Mouse (Mus musculus) lung, embryonic 14.5 days (tissue): ENCODE results near the gene Agl. TPM values are rescaled to one million over a fixed set of nuclear protein-coding genes. Genes with fewer than 3 reads are reported as not detected.

Source experiments
- ATAC-seq: fragments of 200-750 bp; cut with Nextera tagmentation; 2 replicates; pipeline ENCODE4 v1.8.0; 2017; ENCODE audit warnings: mild to moderate bottlenecking, moderate TSS enrichment, moderate library complexity; ENCODE audit not compliant: insufficient read depth
- DNase-seq: peaks from one replicate; pipeline ENCODE4 v3.0.0-alpha.2; 2015
- H3K27ac ChIP-seq: fragments of 300-500 bp; sonication (generic); 2 replicates; pipeline ENCODE4 v1.5.1; 2014; ENCODE audit warnings: low read depth, mild to moderate bottlenecking, moderate library complexity
- H3K27me3 ChIP-seq: fragments of 300-500 bp; sonication (generic); 2 replicates; pipeline ENCODE4 v1.6.1; 2014; ENCODE audit warnings: low read length, control low read depth; ENCODE audit not compliant: insufficient read depth
- H3K36me3 ChIP-seq: fragments of 300-500 bp; sonication (generic); 2 replicates; pipeline ENCODE4 v1.6.1; 2014; ENCODE audit warnings: control low read depth; ENCODE audit not compliant: insufficient read depth
- H3K4me1 ChIP-seq: fragments of 300-500 bp; sonication (generic); 2 replicates; pipeline ENCODE4 v1.6.1; 2014; ENCODE audit warnings: antibody characterized with exemption, control low read depth; ENCODE audit not compliant: insufficient read depth
- H3K4me2 ChIP-seq: fragments of 300-500 bp; sonication (generic); 2 replicates; pipeline ENCODE4 v1.6.1; 2014; ENCODE audit warnings: mild to moderate bottlenecking
- H3K4me3 ChIP-seq: fragments of 300-500 bp; sonication (generic); 2 replicates; pipeline ENCODE4 v1.5.1; 2014; ENCODE audit warnings: low read depth, low read length
- H3K9ac ChIP-seq: fragments of 300-500 bp; sonication (generic); 2 replicates; pipeline ENCODE4 v1.6.1; 2014
- H3K9me3 ChIP-seq: fragments of 300-500 bp; sonication (generic); 2 replicates; pipeline ENCODE4 v1.6.1; 2016; ENCODE audit warnings: low read depth, low read length, control low read depth
- CTCF ChIP-seq: IDR thresholded peaks from 2 replicates; pipeline ENCODE4 v1.5.1; 2016; ENCODE audit warnings: antibody characterized with exemption, low read depth
- WGBS: fragments of 180-500 bp; shearing (Covaris S2); extraction: QIAGEN DNeasy Blood & Tissue Kit; methylation state at CpG from one replicate; pipeline ENCODE4 v1.1.7; 2014; 5-methylcytosine and 5-hydroxymethylcytosine counted together
- polyA plus RNA-seq: library from polyadenylated mRNA; unstranded; fragments of >200 nt; fragmentation: Nextera tagmentation; extraction: Ambion mirVana; gene quantifications from 2 replicates; pipeline ENCODE4 v1.2.1, GENCODE M21; 2014

Gene Agl
- polyA plus RNA-seq, 1 experiment from 2014 or later = 12.1 TPM

DNA sequence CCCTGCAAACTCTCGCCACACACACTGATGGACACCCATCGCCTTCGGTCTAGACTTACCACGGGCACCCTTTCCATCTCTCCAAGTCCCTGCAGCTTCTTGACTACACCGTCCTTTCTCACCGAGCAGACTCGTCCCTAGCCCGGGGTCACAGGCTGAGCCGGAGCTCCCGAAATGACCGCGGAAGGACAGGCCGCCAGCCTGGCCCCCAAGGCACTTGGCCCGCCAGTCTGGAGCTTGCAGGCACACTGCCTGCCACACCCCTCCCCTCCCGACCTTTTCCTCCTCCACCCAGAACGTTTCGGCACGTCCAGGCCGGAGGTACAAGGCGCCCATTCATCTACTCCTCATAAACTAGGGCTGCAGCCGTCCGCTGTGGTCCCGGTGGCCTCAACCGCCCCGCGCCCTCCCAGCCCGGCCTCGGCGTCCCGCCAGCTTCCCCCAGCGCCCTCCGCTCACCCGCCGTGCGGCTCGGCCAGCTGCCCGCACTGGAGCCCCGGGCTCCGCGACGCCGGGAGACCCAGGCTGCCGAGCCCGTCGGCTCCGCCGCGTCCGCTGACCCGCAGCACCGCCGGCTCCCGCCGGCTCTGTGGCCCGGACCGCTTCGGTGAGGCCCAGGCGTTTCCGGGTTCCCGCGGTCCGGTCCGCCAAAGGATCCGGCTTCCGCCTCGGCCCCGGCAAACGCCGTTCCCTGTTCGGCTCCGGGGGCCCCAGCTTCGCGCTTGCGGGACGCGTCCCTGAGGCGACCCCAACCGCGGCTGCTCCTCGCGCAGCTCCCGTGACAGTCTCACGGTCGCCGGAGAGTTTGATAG lies 96.1 kb downstream of the Agl start:
- Histone ChIP-seq H3K27ac (peak overlapping the region; percentile 80; the same call in 1 of the 2 replicates), H3K36me3 (no peaks in the 10 kb centered on the region), H3K27me3 (no peaks in the 10 kb centered on the region), H3K4me3 (peak overlapping the region; percentile 92), H3K4me2 (peak overlapping the region; percentile 82), H3K4me1 (peaks cover 3% of the 10 kb centered on the region; the same call in 1 of the 2 replicates), H3K9me3 (no peaks in the 10 kb centered on the region), H3K9ac (peak overlapping the region; percentile 97)
- TF ChIP-seq CTCF = no peak
- DNase-seq = peak; percentile 84
- under 1% methylated on average over 85 of the region's 85 CpGs for WGBS
- peak; percentile 94 for ATAC-seq

DNA sequence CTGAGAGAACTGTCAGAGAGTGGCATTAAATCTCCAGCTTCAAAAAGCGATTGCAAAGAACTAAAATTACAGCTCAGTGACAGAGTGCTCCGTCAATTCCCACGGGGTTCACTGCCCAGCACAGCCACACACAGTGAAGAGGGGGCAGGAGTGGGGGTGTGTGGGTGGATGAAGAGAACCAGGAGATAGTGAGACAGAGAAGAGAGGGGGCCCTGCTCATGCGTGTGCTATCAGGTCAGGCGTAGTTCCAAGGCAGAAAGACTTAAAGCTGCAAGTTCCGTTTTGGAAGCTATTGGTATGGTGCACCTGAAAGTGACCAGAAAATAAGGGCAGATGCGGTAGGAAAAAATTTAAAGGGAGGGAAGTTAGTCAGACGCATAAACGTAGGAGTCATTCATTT lies 97.0 kb downstream of the Agl start:
- Histone ChIP-seq H3K4me1 (peaks cover 3% of the 10 kb centered on the region; the same call in 1 of the 2 replicates), H3K9me3 (no peaks in the 10 kb centered on the region), H3K36me3 (no peaks in the 10 kb centered on the region), H3K4me2 (peak overlapping the region; percentile 82), H3K27ac (no peak overlapping the region), H3K9ac (peak overlapping the region; percentile 97; the same call in 1 of the 2 replicates), H3K4me3 (peak overlapping the region; percentile 92), H3K27me3 (no peaks in the 10 kb centered on the region)
- TF ChIP-seq CTCF = no peak
- DNase-seq (no peak), ATAC-seq (no peak)
- 44% methylated on average over 9 of the region's 9 CpGs for WGBS

DNA sequence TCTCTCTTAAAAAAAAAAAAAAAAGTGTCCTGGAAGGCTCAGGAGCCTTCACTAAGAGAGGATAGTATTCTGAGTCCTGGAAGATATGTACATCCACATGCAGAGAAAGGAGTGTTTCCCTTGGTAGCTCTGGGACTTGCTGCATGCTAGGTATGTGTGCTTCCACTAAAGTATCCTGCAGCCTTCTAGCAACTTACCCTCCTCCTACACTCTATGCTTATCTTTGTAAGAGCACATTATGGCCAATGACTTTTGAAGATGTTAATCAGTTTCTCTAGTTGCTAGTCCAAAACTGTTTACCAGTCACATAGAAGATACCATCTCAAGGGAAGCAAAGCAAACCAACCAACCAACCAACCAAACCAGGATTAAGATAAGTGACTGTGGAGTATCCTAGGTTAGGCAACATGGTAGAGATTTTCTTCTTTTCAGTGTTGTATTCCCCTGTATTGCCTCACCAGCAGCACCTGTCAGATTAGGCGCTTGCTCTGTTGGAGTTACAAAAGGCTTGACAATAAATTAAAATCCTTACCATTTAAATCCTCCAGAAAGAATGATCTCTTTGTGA lies 102.2 kb downstream of the Agl start:
- Histone ChIP-seq H3K9ac (no peak overlapping the region), H3K27me3 (no peaks in the 10 kb centered on the region), H3K9me3 (no peaks in the 10 kb centered on the region), H3K27ac (no peak overlapping the region), H3K36me3 (no peaks in the 10 kb centered on the region), H3K4me3 (no peak overlapping the region), H3K4me1 (no peaks in the 10 kb centered on the region), H3K4me2 (no peak overlapping the region)
- no peak for ATAC-seq
- no peak for DNase-seq
- 97% methylated on average over 1 of the region's 1 CpGs for WGBS
- TF ChIP-seq CTCF = no peak

DNA sequence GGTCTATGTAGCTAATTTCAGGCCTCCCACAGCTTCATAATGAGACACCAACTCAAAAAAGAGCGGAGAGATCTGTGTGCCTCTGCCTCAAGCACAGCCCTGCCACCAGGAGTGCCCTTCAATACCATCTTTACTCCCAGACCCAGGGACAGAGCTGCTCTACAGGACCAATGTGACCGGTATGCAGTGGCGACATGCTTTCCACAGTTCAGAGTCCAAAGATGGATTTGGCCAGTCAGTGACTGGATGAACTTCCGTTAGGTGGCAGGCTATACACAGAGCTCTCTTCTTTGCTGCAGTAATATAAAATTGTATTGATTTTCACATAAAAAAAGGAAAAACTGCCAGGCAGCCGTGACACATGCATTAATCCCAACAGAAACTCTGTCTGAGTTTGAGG lies 104.1 kb downstream of the Agl start:
- Histone ChIP-seq H3K4me2 (no peak overlapping the region), H3K27ac (no peak overlapping the region), H3K4me1 (no peaks in the 10 kb centered on the region), H3K36me3 (no peaks in the 10 kb centered on the region), H3K9me3 (no peaks in the 10 kb centered on the region), H3K27me3 (no peaks in the 10 kb centered on the region), H3K9ac (no peak overlapping the region), H3K4me3 (no peak overlapping the region)
- no peak for DNase-seq
- WGBS = 93% methylated on average over 5 of the region's 5 CpGs
- ATAC-seq = no peak
- TF ChIP-seq CTCF = no peak

DNA sequence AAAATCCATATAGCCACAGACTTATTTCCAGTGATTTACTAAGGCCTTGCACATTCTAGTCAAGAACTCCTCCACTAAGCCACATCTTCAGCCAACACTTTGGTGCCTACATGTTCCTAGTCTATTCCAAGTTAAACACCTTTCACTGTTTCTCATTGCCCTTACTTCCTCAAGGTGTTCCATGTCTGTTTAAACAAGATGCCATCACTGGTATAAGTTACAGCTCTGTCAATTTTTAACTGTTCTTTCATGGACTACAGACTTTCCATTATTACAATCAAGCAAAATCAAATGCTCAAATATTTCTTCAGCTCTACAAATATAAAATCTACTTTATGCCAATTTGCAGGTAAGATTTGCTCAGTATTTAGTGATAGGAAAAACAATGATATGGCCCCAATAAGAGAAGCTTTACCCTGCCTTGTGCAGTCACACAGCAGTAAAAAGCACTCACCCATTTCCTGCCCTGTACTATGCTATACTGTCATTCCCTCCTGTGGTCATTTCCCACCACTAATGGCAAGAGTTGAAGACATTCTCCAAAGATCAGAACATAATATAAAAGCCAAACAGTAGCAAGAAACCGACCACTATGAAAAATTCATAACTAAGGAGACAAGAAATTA lies 105.2 kb downstream of the Agl start:
- ATAC-seq = no peak
- Histone ChIP-seq H3K4me3 (no peak overlapping the region), H3K27me3 (no peaks in the 10 kb centered on the region), H3K4me2 (no peak overlapping the region), H3K9ac (no peak overlapping the region), H3K27ac (no peak overlapping the region), H3K9me3 (no peaks in the 10 kb centered on the region), H3K4me1 (no peaks in the 10 kb centered on the region), H3K36me3 (no peaks in the 10 kb centered on the region)
- no peak for DNase-seq
- 84% methylated on average over 1 of the region's 1 CpGs for WGBS
- TF ChIP-seq CTCF = no peak

DNA sequence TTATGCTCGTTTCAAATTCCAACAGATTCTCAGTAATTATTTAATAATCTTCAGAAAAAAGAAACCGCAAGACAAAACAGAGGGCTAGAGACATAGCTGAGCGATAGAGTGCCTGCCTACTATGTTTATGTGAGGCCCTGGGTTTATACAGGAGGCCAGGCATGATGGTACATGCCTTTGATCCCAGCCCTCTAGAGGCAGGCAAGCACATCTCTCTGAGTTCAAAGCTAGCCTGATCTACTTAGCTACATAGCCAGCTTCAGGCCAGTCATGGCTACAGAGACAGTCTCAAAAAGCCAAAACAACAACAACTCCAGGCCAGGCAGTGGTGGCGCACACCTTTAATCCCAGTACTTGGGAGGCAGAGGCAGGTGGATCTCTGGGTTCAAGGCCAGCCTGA lies 106.4 kb downstream of the Agl start:
- Histone ChIP-seq H3K27me3 (no peaks in the 10 kb centered on the region), H3K4me3 (no peak overlapping the region), H3K36me3 (no peaks in the 10 kb centered on the region), H3K27ac (no peak overlapping the region), H3K9me3 (no peaks in the 10 kb centered on the region), H3K4me2 (no peak overlapping the region), H3K4me1 (no peaks in the 10 kb centered on the region), H3K9ac (no peak overlapping the region)
- WGBS = 92% methylated on average over 4 of the region's 4 CpGs
- ATAC-seq = no peak
- no peak for DNase-seq
- TF ChIP-seq CTCF = no peak

DNA sequence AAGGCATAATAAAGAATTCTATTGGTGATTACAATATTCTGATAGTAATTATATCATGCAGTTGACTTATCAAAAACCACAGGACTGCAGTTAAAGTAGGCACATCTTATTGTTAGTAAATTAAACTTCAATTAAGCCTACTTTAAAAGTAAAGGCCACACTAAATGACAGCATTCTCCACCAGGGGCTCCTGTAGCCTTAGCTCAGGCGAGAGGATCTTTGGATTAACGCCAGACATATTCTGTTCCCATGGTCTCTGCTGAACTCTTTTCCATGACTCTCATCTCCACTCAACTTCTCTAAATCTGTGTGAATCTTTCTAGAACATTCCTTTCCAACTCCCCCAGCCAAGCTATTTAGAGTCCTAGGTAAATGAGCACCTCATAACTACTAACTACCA lies 109.2 kb downstream of the Agl start:
- no peaks in the 10 kb centered on the region for H3K4me1 ChIP-seq
- ATAC-seq (no peak; the same call in 1 of the 2 replicates), DNase-seq (peak; percentile 72)
- H3K4me3 ChIP-seq = no peak overlapping the region
- no peak overlapping the region for H3K4me2 ChIP-seq
- 51% methylated on average over 2 of the region's 2 CpGs for WGBS
- H3K36me3 ChIP-seq = 0 out of 2 replicates have a peak, but pooled peaks cover 2% of the 10 kb centered on the region
- H3K9me3 ChIP-seq = no peaks in the 10 kb centered on the region
- no peaks in the 10 kb centered on the region for H3K27me3 ChIP-seq
- TF ChIP-seq CTCF = no peak
- no peak overlapping the region for H3K9ac ChIP-seq
- H3K27ac ChIP-seq = no peak overlapping the region
